Mouse (Mus musculus): Measurements from ENCODE around the gene Slc1a3. TPM values are rescaled to one million over a fixed set of nuclear protein-coding genes. Genes with fewer than 3 reads are reported as not detected.

The Slc1a3 gene
- total and polyA plus RNA-seq, 3 experiments = 4.5 to 12.6 (median 6.5) TPM

DNA sequence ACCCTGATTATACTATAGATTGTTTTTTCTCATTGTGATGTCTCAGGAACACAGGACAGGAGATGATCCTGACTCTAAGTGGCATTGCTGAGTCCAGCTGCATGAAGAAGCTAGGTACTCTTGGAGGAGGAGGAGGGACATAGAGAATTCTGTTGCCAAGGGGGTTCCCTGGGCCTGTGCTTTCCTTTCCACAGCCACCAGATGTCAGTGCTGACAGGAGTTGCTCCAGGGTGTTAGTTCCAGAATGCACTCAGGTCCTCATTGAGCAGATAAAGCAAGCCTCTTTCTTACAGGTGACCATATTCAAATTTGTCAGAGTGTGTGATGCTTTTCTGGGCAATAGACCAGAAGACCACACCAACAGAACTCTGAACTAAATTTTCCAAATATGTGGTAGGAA lies 86.7 kb downstream of the Slc1a3 start:
- DNase-seq (ENCODE audit: extremely low read depth) = peak; percentile 60
- no peaks in the 10 kb centered on the region for H3K27me3 ChIP-seq (replicated peaks)
- dilution Hi-C loops (cut with MboI; ENCODE audit: extremely low pct_ligation_motif_present, extremely low pct_unique_long_range_greater_than_20kb, low sequenced_read_pairs) = no loop called here

DNA sequence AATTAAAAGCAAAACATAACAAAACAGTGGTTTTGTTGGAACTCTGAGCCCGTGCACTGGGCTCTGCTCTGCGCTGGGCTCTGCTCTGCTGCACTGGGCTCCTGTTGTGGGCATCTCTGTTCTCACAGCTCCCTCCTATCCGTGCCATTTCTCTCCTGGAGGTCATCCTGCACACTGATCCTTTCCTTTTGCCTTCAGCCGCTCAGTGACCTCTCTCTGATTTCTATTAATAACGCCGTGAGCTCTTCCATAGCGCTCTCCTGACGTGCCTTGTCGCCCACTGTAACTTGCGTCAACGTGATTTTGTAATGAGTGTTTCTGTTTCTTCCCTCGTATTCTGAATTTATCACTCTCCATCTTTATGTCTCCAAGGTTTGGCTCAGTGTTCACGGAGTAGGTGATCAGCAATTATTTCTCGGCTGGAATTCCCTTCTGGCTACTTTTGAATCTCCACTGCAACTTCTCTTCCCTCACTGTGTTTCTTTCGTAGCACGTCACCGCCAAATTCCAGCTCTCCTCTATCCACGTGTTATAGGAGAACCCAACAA lies 91.0 kb downstream of the Slc1a3 start:
- Histone ChIP-seq H3K36me3 (replicated peaks in 1 of 2; ENCODE audit: control insufficient read depth in 1 of 2, insufficient read depth in 1 of 2, low read length in 1 of 2) (no peaks in the 10 kb centered on the region), H3K4me3 (replicated peaks in 1 of 3; ENCODE audit: low read depth in 2 of 3, low read length in 2 of 3, poor library complexity in 1 of 3) (no peak overlapping the region), H3K4me2 (ENCODE audit: insufficient read depth, low read depth, poor library complexity, severe bottlenecking) (no peak overlapping the region), H3K9me3 (replicated peaks; ENCODE audit: low read length) (no peaks in the 10 kb centered on the region), H3K27ac (ENCODE audit: insufficient read depth, low read depth) (no peak overlapping the region), H3K4me1 (ENCODE audit: control insufficient read depth in 1 of 2, insufficient read depth in 2 of 2) (peaks cover 6 to 62% of the 10 kb centered on the region in 2 experiments), H3K27me3 (replicated peaks) (no peaks in the 10 kb centered on the region), H3K79me2 (replicated peaks; ENCODE audit: control insufficient read depth, extremely low read depth, insufficient read depth, poor library complexity, severe bottlenecking) (no peaks in the 10 kb centered on the region), H3K9ac (ENCODE audit: insufficient read depth, low read depth) (no peak overlapping the region)
- no peak for TF ChIP-seq USF1 (IDR thresholded peaks at IDR 0.05; ENCODE audit: low read depth, low read length)
- no peak for TF ChIP-seq MAZ (IDR thresholded peaks at IDR 0.05; ENCODE audit: low read depth, low read length)
- TF ChIP-seq USF2 (conservative IDR thresholded peaks at IDR 0.05; ENCODE audit: low read depth, low read length) = no peak
- TF ChIP-seq CHD2 (IDR thresholded peaks at IDR 0.05; ENCODE audit: low read length) = no peak
- TF ChIP-seq ZKSCAN1 (IDR thresholded peaks at IDR 0.05; ENCODE audit: borderline replicate concordance, low read depth, low read length) = no peak
- TF ChIP-seq POLR2AphosphoS2 (IDR thresholded peaks at IDR 0.05; ENCODE audit: low read depth, low read length) = no peak
- TF ChIP-seq BHLHE40 (IDR thresholded peaks at IDR 0.05; ENCODE audit: low read depth, low read length) = no peak
- TF ChIP-seq MAFK (IDR thresholded peaks at IDR 0.05; ENCODE audit: insufficient replicate concordance, low read length) = no peak
- TF ChIP-seq RCOR1 (conservative IDR thresholded peaks at IDR 0.05; ENCODE audit: low read depth, low read length) = no peak
- TF ChIP-seq JUND (conservative IDR thresholded peaks at IDR 0.05; ENCODE audit: low read depth, low read length) = no peak
- no peak for TF ChIP-seq UBTF (IDR thresholded peaks at IDR 0.05; ENCODE audit: low read depth, low read length)
- TF ChIP-seq TCF12 (IDR thresholded peaks at IDR 0.05; ENCODE audit: low read depth, low read length) = no peak
- TF ChIP-seq ELF1 (IDR thresholded peaks at IDR 0.05; ENCODE audit: low read depth, low read length) = no peak
- no peak for TF ChIP-seq SIN3A (IDR thresholded peaks at IDR 0.05; ENCODE audit: low read length)
- TF ChIP-seq ETS1 (conservative IDR thresholded peaks at IDR 0.05; ENCODE audit: low read depth, low read length) = no peak
- TF ChIP-seq JUN (IDR thresholded peaks at IDR 0.05; ENCODE audit: insufficient read depth, low read depth, low read length) = no peak
- TF ChIP-seq E2F4 (IDR thresholded peaks at IDR 0.05; ENCODE audit: insufficient replicate concordance, low read depth, low read length) = no peak
- no peak for TF ChIP-seq GABPA (IDR thresholded peaks at IDR 0.05; ENCODE audit: insufficient replicate concordance, low read depth, low read length)
- dilution Hi-C loops (cut with MboI; ENCODE audit: extremely low pct_ligation_motif_present, extremely low pct_unique_long_range_greater_than_20kb, low sequenced_read_pairs) (no loop called here), in situ Hi-C loops (cut with MboI; ENCODE audit: low pct_ligation_motif_present, low pct_unique_long_range_greater_than_20kb, low sequenced_read_pairs) (loop anchor here (10.0 to 25.0 kb wide), 3 partner anchors 175 to 507 kb away; partner anchors contain the start of genes Nipbl and Nup155)
- DNase-seq (ENCODE audit: extremely low read depth) = no peak

More for the DNA sequence above, 86.7 kb downstream of the Slc1a3 start:
- H3K27ac ChIP-seq (ENCODE audit: insufficient read depth, low read depth) = no peak overlapping the region
- no peak overlapping the region for H3K9ac ChIP-seq (ENCODE audit: insufficient read depth, low read depth)
- no peak overlapping the region for H3K4me3 ChIP-seq (replicated peaks in 1 of 3; ENCODE audit: low read depth in 2 of 3, low read length in 2 of 3, poor library complexity in 1 of 3)
- no peaks in the 10 kb centered on the region for H3K9me3 ChIP-seq (replicated peaks; ENCODE audit: low read length)
- no peaks in the 10 kb centered on the region for H3K79me2 ChIP-seq (replicated peaks; ENCODE audit: control insufficient read depth, extremely low read depth, insufficient read depth, poor library complexity, severe bottlenecking)
- peaks cover 2 to 62% of the 10 kb centered on the region in 2 experiments; a peak in 2 of 4 replicates for H3K4me1 ChIP-seq (ENCODE audit: control insufficient read depth in 1 of 2, insufficient read depth in 2 of 2)
- H3K4me2 ChIP-seq (ENCODE audit: insufficient read depth, low read depth, poor library complexity, severe bottlenecking) = no peak overlapping the region
- TF ChIP-seq CHD1 (IDR thresholded peaks at IDR 0.05; ENCODE audit: low read depth, low read length) (no peak), JUN (IDR thresholded peaks at IDR 0.05; ENCODE audit: insufficient read depth, low read depth, low read length) (no peak), E2F4 (IDR thresholded peaks at IDR 0.05; ENCODE audit: insufficient replicate concordance, low read depth, low read length) (no peak), RAD21 (IDR thresholded peaks at IDR 0.05; ENCODE audit: low read depth, low read length) (peak; percentile 47), POLR2A (IDR thresholded peaks at IDR 0.05; ENCODE audit: low read depth, low read length) (no peak), MEF2A (IDR thresholded peaks at IDR 0.05; ENCODE audit: borderline replicate concordance, low read depth, low read length) (no peak), GABPA (IDR thresholded peaks at IDR 0.05; ENCODE audit: insufficient replicate concordance, low read depth, low read length) (no peak), SMC3 (IDR thresholded peaks at IDR 0.05; ENCODE audit: low read depth, low read length) (peak; percentile 58), CTCF (conservative IDR thresholded peaks at IDR 0.05 in 1 of 2, IDR thresholded peaks at IDR 0.05 in 1 of 2; ENCODE audit: low read depth in 2 of 2, low read length in 2 of 2) (peak; percentile 33 to 76; a peak in 3 of 4 replicates), RCOR1 (conservative IDR thresholded peaks at IDR 0.05; ENCODE audit: low read depth, low read length) (no peak), TCF12 (IDR thresholded peaks at IDR 0.05; ENCODE audit: low read depth, low read length) (no peak; the same call in 1 of the 2 replicates), MXI1 (IDR thresholded peaks at IDR 0.05; ENCODE audit: low read depth, low read length) (no peak), IRF4 (IDR thresholded peaks at IDR 0.05; ENCODE audit: low read depth, low read length) (no peak), ZMIZ1 (IDR thresholded peaks at IDR 0.05; ENCODE audit: low read depth, low read length) (no peak), HCFC1 (IDR thresholded peaks at IDR 0.05; ENCODE audit: low read depth, low read length) (no peak), CHD2 (IDR thresholded peaks at IDR 0.05; ENCODE audit: low read length) (no peak), ZNF384 (IDR thresholded peaks at IDR 0.05; ENCODE audit: low read depth, low read length) (no peak), BHLHE40 (IDR thresholded peaks at IDR 0.05; ENCODE audit: low read depth, low read length) (0 out of 2 replicates have a peak, but pooled peaks have one; percentile 31), USF1 (IDR thresholded peaks at IDR 0.05; ENCODE audit: low read depth, low read length) (no peak)
- no peaks in the 10 kb centered on the region for H3K36me3 ChIP-seq (replicated peaks in 1 of 2; ENCODE audit: control insufficient read depth in 1 of 2, insufficient read depth in 1 of 2, low read length in 1 of 2)
- in situ Hi-C loops (cut with MboI; ENCODE audit: low pct_ligation_motif_present, low pct_unique_long_range_greater_than_20kb, low sequenced_read_pairs) = loop anchor here (25.0 kb wide), 1 partner anchor 512 kb away; the partner anchor contains the start of gene Nup155
